Mouse (Mus musculus) embryonic facial prominence, embryonic 13.5 days (tissue): ENCODE measurements around the gene Kcnk16. TPM values are rescaled to one million over a fixed set of nuclear protein-coding genes. Genes with fewer than 3 reads are reported as not detected.
"Not testable (repeated sequence)": the region's sequence is repeated elsewhere in the genome, so short reads cannot be mapped to it uniquely, and the experiment has no call there.

Experiments used
- ATAC-seq: fragments of 200-750 bp; cut with Nextera tagmentation; 2 replicates; pipeline ENCODE4 v1.8.0; 2017; ENCODE audit warnings: low read depth; ENCODE audit not compliant: insufficient number of reproducible peaks, insufficient read depth, low FRiP score, low TSS enrichment
- H3K27ac ChIP-seq: fragments of 300-500 bp; sonication (generic); 2 replicates; pipeline ENCODE4 v1.5.1; 2015; ENCODE audit warnings: moderate library complexity, mild to moderate bottlenecking, inconsistent platforms
- H3K27me3 ChIP-seq: fragments of 300-500 bp; sonication (generic); 2 replicates; pipeline ENCODE4 v1.6.1; 2015; ENCODE audit warnings: mild to moderate bottlenecking, inconsistent platforms
- H3K36me3 ChIP-seq: fragments of 300-500 bp; sonication (generic); 2 replicates; pipeline ENCODE4 v1.6.1; 2015; ENCODE audit warnings: mild to moderate bottlenecking, inconsistent platforms
- H3K4me1 ChIP-seq: fragments of 300-500 bp; sonication (generic); 2 replicates; pipeline ENCODE4 v1.6.1; 2015; ENCODE audit warnings: inconsistent platforms
- H3K4me2 ChIP-seq: fragments of 300-500 bp; sonication (generic); 2 replicates; pipeline ENCODE4 v1.6.1; 2015; ENCODE audit warnings: moderate library complexity, mild to moderate bottlenecking, inconsistent platforms
- H3K4me3 ChIP-seq: fragments of 300-500 bp; sonication (generic); 2 replicates; pipeline ENCODE4 v1.5.1; 2015; ENCODE audit warnings: mild to moderate bottlenecking, inconsistent platforms
- H3K9ac ChIP-seq: fragments of 300-500 bp; sonication (generic); 2 replicates; pipeline ENCODE4 v1.6.1; 2015; ENCODE audit warnings: mild to moderate bottlenecking, inconsistent platforms
- H3K9me3 ChIP-seq: fragments of 300-500 bp; sonication (generic); 2 replicates; pipeline ENCODE4 v1.6.1; 2016; ENCODE audit warnings: inconsistent platforms
- WGBS: fragments of 180-500 bp; shearing (Covaris S2); methylation state at CpG from one replicate; pipeline ENCODE4 v1.1.7; 2015; ENCODE audit warnings: mixed read lengths; 5-methylcytosine and 5-hydroxymethylcytosine counted together
- polyA plus RNA-seq: library from polyadenylated mRNA; unstranded; fragments of >200 nt; fragmentation: Nextera tagmentation; extraction: Ambion mirVana; gene quantifications from 2 replicates; pipeline ENCODE4 v1.2.1, GENCODE M21; 2015

Kcnk16 gene
- not detected in 2 replicates for polyA plus RNA-seq

DNA sequence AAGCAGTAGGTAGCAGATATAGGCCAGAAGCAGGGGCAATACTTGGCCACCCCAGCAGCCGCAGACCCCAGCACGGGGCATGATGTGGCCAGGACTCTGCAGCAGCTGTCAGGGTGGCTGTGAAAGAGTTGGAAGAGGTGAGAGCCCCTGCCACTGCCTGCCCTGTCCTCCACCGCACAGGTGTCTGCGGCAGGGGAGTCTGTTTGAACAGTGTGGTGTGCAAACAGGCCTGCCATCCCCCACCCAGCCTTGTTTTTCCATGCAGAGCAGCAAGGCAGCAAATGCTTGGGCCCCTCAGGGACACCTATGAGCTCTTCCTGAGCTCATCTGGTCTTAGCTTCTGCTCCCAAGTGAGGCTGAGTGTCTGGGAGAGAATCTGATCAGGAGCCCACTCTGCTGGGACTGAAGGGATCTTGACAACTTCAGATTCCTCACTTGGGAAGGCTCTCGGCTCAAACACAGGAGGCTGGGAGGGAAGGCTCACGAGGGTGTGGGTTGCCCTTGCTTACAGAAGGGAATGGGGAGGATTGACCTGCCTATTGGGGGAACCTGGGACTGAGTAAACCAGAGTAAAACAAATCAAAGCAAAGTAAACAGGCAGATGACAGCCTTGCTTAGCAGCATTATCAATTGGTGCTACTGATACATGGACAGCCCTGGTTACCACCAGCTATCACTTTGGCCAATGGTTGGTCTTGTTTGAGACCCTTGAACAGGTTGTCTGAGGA, at the start of gene Kcnk16:
Gene Kcnk16 (minus strand): TSS at position 118 of the 728 bp plus-strand sequence.
- WGBS: 76% methylated on average over 6 of the region's 6 CpGs
- H3K4me2 ChIP-seq: no peak within 1 kb of the TSS
- H3K27me3 ChIP-seq: no peaks in the 10 kb centered on the region
- 0 out of 2 replicates have a peak, but pooled peaks cover 3% of the 10 kb centered on the region for H3K4me1 ChIP-seq
- H3K4me3 ChIP-seq: no peak within 1 kb of the TSS
- no peak within 1 kb of the TSS for H3K27ac ChIP-seq
- H3K9me3 ChIP-seq: peaks cover 4% of the 10 kb centered on the region; the same call in 1 of the 2 replicates
- ATAC-seq: no peak
- H3K36me3 ChIP-seq: no peaks in the 10 kb centered on the region
- H3K9ac ChIP-seq: no peak within 1 kb of the TSS

DNA sequence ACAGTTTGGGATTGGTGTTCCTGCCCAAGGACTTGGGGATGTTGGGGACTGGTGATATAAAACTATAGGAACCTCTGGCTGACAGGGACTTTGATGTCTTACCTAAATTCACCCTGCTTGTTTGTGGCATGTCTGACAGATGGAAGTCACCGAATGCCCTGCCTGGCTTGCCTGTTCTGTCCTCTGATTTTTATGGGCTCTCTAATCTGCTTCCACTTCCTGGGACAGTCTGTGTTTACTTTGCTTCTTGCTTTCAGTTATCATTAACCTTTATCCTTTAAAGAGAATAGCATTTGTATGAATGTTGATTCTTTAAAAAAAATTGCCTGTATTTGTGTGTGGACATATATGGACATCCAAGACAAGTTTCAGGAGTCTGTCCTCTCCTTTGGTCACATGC, 46.1 kb upstream of the Kcnk16 start:
- no peak overlapping the region for H3K27ac ChIP-seq
- WGBS: 85% methylated on average over 1 of the region's 1 CpGs
- no peak overlapping the region for H3K4me3 ChIP-seq
- H3K4me1 ChIP-seq: no peaks in the 10 kb centered on the region
- H3K4me2 ChIP-seq: no peak overlapping the region
- no peaks in the 10 kb centered on the region for H3K27me3 ChIP-seq
- no peak for ATAC-seq
- no peaks in the 10 kb centered on the region for H3K9me3 ChIP-seq
- H3K9ac ChIP-seq: no peak overlapping the region
- H3K36me3 ChIP-seq: peaks cover 36% of the 10 kb centered on the region

DNA sequence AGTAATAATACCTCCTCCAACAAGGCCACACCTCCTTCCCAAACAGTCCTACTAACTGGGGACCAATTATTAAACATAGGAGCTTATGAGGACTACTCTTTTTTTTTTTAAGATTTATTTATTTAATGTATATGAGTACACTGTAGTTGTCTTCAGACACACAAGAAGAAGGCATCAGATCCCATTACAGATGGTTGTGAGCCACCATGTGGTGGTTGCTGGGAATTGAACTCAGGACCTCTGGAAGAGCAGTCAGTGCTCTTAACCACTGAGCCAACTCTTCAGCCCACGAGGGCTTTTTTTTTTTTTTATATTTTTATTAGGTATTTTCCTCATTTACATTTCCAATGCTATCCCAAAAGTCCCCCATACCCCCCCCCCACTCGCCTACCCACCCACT, 36.1 kb upstream of the Kcnk16 start:
- not testable (repeated sequence) for H3K4me2 ChIP-seq, H3K4me1 ChIP-seq, H3K4me3 ChIP-seq, H3K27me3 ChIP-seq, ATAC-seq, H3K27ac ChIP-seq, H3K9ac ChIP-seq, H3K9me3 ChIP-seq
- peaks cover 28% of the 10 kb centered on the region for H3K36me3 ChIP-seq
- 58% methylated on average over 2 of the region's 2 CpGs for WGBS

DNA sequence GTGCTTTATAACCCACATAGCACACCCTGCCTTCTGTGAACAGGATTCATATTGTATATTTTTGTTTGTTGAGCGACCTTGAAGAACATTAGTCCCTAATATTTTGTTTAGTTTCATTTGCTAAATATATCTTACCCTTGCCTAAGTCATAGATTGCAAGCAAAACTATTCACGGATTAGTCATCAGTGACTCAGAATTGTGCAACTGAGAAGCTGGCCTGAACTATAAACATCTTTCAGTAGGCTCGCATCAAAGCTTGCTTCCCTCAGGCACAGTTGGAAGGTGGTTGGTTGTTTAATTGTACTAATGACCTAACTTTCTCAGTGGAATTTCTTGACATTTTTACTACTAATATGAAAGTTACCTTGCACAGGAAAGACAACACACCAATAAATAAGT, 29.1 kb upstream of the Kcnk16 start:
- no peak overlapping the region for H3K4me3 ChIP-seq
- no peak overlapping the region for H3K9ac ChIP-seq
- H3K9me3 ChIP-seq: no peaks in the 10 kb centered on the region
- H3K27ac ChIP-seq: no peak overlapping the region
- WGBS: 81% methylated on average over 3 of the region's 3 CpGs
- peaks cover 6% of the 10 kb centered on the region for H3K4me1 ChIP-seq
- H3K27me3 ChIP-seq: no peaks in the 10 kb centered on the region
- ATAC-seq: no peak
- H3K36me3 ChIP-seq: no peaks in the 10 kb centered on the region
- no peak overlapping the region for H3K4me2 ChIP-seq

DNA sequence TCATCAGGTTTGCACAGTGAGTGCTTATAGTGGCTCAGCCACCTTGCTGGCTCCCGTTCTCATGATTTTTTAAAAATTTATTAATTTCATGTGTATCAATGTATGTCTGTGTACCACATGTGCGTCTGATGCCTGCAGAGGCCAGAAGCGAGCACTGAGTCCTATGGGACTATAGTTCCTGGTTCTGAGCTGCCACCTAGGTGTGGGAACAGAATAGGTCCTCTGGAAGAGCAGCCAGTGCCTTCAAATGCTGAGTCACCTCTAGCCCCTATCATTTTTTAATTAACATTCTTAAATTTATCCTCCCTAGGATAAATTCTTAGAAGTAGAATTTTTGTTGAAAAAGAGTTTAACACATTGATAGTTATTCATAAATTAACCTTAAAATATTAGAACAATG, 28.6 kb upstream of the Kcnk16 start:
- Histone ChIP-seq H3K9ac (no peak overlapping the region), H3K4me1 (peaks cover 6% of the 10 kb centered on the region), H3K27me3 (no peaks in the 10 kb centered on the region), H3K27ac (no peak overlapping the region), H3K4me3 (no peak overlapping the region), H3K36me3 (no peaks in the 10 kb centered on the region), H3K9me3 (no peaks in the 10 kb centered on the region), H3K4me2 (no peak overlapping the region)
- no peak for ATAC-seq
- WGBS: 63% methylated on average over 3 of the region's 3 CpGs

DNA sequence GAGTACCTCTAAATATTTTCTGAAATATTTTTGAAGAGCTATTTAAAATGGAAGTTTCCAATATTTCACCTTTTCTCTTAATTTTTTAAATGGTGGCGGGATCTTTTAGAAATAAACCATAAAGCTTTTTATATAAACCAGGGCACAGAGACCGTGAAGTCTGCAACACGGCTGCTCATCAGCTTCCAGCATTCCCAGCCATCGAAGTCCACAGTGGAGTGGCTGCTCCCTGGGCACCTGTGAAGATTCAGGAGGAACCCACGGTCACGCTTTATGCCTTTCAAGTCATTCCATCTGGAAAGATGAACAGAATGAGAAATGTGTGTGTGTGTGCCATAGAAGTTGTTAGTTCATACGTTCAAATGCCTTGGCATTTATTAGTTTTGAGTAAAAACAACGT, 25.9 kb upstream of the Kcnk16 start:
- no peak overlapping the region for H3K27ac ChIP-seq
- WGBS: 38% methylated on average over 8 of the region's 8 CpGs

DNA sequence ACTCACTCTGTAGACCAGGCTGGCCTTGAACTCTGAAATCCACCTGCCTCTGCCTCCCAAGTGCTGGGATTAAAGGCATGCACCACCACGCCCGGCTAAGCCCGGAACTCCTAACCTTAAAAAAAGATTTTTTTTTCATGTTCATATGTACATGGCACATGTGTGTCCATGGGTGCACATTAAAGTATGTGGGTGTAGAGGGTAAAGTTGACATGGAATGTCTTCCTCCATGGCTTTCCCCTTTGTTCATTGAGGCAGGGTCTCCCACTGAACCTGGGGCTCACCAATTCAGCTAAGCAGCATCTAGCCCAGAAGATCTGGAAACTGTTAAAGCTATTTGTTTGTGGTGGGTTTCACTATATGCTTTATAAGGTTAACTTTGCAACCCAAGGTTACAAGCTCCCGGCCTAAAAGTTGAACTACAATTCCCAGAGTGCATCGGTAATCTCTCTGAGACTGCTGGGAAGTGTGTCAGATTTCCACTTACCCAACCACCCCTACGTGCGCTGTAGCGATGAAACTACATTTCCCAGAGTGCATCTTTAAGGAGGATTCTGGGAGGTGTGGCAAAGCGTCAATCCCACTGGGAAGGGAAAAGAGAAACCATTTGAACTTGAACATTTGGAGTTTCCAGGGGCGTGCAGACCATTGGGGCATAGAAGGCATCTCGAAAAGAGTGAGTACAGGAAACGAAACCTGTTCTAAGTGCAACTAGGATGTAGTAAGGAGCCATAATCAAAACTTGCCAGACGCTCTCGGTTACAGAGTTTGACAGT, 25.3 kb upstream of the Kcnk16 start, which contains the start of gene Nudt13:
Gene Nudt13 (plus strand): TSS at position 581 of the 776 bp plus-strand sequence.
- Histone ChIP-seq H3K9ac (peak within 1 kb of the TSS; percentile 68), H3K27me3 (no peaks in the 10 kb centered on the region), H3K9me3 (no peaks in the 10 kb centered on the region), H3K36me3 (no peaks in the 10 kb centered on the region), H3K4me3 (peak within 1 kb of the TSS; percentile 59), H3K4me1 (peaks cover 6% of the 10 kb centered on the region), H3K27ac (no peak within 1 kb of the TSS), H3K4me2 (peak within 1 kb of the TSS; percentile 70)
- peak; percentile 91 for ATAC-seq
- 22% methylated on average over 14 of the region's 14 CpGs for WGBS

More for the DNA sequence above, 25.9 kb upstream of the Kcnk16 start:
- ATAC-seq: no peak
- H3K4me2 ChIP-seq: peak overlapping the region; percentile 70
- no peaks in the 10 kb centered on the region for H3K9me3 ChIP-seq
- H3K4me3 ChIP-seq: peak overlapping the region; percentile 59
- no peaks in the 10 kb centered on the region for H3K27me3 ChIP-seq
- no peaks in the 10 kb centered on the region for H3K36me3 ChIP-seq
- peak overlapping the region; percentile 68 for H3K9ac ChIP-seq
- peaks cover 6% of the 10 kb centered on the region for H3K4me1 ChIP-seq

DNA sequence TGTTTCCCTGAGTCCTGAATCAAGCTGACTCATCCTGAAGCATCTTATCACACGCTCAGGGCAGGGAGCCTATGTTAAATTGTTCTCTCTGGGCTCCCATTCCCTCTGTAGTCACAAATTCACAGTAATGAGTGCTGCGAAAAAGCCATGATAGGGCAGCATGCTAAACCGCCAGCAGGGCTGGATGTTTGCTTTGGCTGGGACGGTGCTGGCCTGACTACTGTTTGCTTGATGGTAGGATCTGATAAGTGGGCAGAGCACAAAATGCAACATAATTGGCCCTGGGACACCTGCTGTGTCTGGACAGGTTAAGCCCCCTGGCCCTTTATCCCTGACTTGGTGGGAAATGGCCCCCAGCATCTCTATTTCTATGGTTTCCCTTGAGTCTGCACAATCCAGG, 22.4 kb upstream of the Kcnk16 start:
- Histone ChIP-seq H3K27me3 (no peaks in the 10 kb centered on the region), H3K9ac (no peak overlapping the region; the same call in 1 of the 2 replicates), H3K4me3 (no peak overlapping the region), H3K36me3 (no peaks in the 10 kb centered on the region), H3K27ac (no peak overlapping the region), H3K9me3 (no peaks in the 10 kb centered on the region), H3K4me1 (peaks cover 6% of the 10 kb centered on the region), H3K4me2 (no peak overlapping the region)
- no peak for ATAC-seq
- whole genome bisulfite sequencing: 61% methylated on average over 4 of the region's 4 CpGs

DNA sequence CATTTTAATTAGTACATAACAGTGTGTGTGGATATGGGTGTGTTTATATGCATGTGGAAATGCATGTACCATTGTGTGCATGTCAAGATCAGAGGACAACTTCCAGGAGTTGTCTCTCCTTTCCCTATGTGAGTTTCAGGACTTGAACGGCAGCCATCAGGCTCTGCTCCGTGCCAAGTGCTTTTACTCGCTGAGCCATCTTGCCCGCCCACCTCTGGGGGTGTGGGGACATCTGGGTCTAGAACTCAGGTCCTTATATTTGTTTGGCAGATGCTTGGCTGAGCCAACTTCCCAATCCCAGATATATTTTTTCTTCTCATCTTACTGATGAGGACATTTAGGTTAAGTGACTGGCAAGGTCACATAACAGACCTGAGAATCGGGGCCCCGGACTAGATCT, 578 bp downstream of the Kcnk16 start:
- Histone ChIP-seq H3K4me3 (no peak overlapping the region), H3K27ac (no peak overlapping the region), H3K4me1 (0 out of 2 replicates have a peak, but pooled peaks cover 3% of the 10 kb centered on the region), H3K36me3 (no peaks in the 10 kb centered on the region), H3K9me3 (no peaks in the 10 kb centered on the region), H3K4me2 (no peak overlapping the region), H3K9ac (no peak overlapping the region), H3K27me3 (no peaks in the 10 kb centered on the region)
- ATAC-seq: no peak
- 81% methylated on average over 6 of the region's 6 CpGs for WGBS

DNA sequence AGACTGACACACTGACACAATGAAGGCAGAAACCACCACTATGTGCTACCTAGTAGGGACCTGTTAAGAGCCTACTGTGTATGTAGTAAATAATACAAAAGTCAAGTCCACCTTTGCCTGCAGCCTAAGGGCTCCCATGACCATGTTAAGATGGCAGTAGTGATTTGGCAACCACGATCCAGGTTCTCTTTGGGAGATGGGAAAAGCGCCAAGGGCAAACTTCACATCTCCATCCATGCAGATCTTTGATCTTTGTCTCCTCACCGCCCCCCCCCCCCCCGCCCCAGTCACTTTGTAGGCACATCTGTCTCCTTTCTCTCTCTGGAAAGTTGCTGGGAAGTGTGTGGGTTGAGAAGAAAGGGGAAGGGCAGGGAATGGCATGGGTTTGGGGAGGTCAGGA, 6.7 kb downstream of the Kcnk16 start:
- Histone ChIP-seq H3K27ac (no peak overlapping the region), H3K4me3 (no peak overlapping the region), H3K4me2 (no peak overlapping the region), H3K9me3 (no peaks in the 10 kb centered on the region), H3K9ac (no peak overlapping the region), H3K4me1 (no peaks in the 10 kb centered on the region), H3K27me3 (peaks cover 9% of the 10 kb centered on the region), H3K36me3 (no peaks in the 10 kb centered on the region)
- 58% methylated on average over 4 of the region's 4 CpGs for WGBS
- ATAC-seq: no peak

DNA sequence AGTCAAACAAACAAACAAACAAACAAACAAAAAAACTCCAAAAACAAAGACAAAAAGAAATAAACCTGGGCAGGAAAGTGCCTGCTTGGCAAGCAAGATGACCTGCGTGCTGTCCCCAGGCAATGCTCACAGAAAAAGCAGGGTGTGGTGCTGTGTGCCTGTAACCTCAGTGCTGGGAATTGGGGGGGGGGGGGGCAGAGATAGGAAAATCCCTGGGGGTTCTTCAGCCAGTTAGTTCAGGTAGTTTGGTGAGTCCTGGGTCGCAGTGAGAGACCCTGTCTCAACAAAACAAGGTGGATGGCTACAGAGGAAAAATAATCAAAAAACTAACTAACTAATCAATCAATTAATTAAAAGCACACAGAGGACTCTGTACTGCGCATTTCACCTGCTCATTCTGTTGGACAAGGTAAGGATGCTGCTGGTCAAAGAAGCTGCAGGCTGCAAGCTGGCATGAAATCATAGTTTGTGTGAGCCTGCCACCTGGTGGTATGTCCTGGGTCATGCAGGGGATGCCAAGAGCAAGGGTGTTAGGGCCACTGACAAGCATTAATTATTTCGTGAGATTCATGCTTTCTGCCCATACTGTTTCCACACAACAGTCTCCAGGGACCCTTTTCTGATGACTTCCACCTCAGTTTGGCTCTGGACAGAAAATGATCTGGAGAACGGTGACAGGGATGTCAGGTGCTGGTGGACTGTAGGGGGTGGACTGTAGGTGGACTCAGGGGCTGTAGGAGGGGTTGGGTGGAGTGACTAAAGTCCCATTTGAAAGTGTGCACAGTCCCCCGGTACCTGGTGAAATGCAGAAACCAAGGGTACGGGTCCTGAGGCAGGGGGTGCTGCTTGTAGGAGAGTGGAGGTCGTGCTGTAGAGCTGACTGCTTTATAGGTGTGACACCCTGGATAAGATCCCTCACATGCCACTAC, 10.6 kb downstream of the Kcnk16 start:
- no peak for ATAC-seq
- Histone ChIP-seq H3K4me2 (no peak overlapping the region), H3K27me3 (peaks cover 9% of the 10 kb centered on the region), H3K9ac (no peak overlapping the region), H3K4me3 (no peak overlapping the region), H3K9me3 (no peaks in the 10 kb centered on the region), H3K27ac (no peak overlapping the region), H3K4me1 (no peaks in the 10 kb centered on the region), H3K36me3 (no peaks in the 10 kb centered on the region)
- WGBS: 51% methylated on average over 8 of the region's 8 CpGs
